Mouse (Mus musculus) adrenal gland, postnatal 14 days (tissue): ENCODE measurements around the gene Fos. TPM values are rescaled to one million over a fixed set of nuclear protein-coding genes. Genes with fewer than 3 reads are reported as not detected.
A peak's percentile ranks its signal among the peaks of the same experiment; 100 is the strongest.

Source experiments
- DNase-seq: peaks from one replicate; pipeline ENCODE4 v3.0.0; 2021; ENCODE audit warnings: mixed read lengths
- total RNA-seq: library from RNA; stranded (reverse); gene quantifications from 2 replicates; pipeline ENCODE4 v1.2.3, GENCODE M21; 2021

Gene Fos
- total RNA-seq, 1 experiment from 2014 or later: 39.6 TPM

DNA sequence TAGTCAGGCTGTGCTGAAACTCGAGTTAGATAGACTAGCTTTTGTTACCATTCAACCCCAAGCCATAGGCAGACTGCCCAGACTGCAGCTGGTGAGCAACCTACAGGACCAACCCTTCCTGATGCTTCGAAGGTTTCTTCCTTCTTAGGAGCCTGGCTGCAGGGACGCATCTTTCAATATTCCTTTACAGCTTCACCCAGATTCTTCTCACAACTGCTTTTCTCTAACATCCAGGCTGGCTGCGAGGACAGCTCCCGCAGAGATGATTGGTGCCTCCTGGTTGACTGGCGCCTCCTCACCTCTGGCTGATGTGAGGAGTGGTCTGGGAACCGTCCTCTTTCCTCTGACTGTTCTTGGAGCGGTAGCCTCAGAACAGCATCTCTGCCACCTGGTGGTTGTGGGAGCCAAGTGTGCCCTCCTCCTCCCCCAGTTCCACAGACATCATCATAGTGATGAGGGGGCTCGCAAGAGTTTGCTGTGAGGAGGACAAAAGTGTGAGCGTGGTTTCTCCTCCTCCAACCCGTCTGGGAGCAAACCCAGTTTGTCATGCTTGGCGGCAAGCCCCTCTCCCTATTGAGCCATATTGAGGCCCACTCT lies 14.0 kb downstream of the Fos start:
- DNase-seq: peak; percentile 81

DNA sequence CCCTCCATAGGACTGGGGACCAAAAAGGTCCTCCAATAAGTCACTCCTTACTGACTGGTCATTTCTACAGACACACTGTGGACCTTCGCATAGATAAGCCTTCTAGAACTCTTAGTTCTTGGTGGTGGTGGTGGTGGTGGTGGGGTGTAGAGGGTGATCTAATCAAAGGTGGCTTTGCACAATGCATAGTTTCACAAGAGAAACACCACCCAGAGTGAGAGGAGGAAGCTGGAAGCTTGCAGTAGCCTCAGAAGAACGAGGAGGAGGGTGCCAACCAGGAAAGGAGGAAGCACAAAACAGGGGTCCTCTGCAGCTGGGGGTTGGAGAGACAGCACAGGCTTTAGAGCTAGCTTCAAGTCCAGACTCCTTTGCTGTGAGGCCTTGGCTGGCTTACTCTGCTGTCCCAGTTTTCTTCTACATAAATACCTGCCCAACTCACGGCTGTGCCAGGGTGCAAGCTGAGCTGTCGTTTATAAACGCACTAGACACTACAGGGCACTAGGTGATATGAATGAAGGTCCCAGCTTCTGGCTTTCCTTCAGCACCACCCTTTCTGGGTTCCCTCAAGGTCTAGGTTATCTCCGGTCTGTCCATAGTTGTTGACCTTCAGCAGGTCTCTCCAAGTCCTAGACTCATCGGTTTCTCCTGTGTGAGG lies 15.7 kb downstream of the Fos start:
- DNase-seq: no peak

DNA sequence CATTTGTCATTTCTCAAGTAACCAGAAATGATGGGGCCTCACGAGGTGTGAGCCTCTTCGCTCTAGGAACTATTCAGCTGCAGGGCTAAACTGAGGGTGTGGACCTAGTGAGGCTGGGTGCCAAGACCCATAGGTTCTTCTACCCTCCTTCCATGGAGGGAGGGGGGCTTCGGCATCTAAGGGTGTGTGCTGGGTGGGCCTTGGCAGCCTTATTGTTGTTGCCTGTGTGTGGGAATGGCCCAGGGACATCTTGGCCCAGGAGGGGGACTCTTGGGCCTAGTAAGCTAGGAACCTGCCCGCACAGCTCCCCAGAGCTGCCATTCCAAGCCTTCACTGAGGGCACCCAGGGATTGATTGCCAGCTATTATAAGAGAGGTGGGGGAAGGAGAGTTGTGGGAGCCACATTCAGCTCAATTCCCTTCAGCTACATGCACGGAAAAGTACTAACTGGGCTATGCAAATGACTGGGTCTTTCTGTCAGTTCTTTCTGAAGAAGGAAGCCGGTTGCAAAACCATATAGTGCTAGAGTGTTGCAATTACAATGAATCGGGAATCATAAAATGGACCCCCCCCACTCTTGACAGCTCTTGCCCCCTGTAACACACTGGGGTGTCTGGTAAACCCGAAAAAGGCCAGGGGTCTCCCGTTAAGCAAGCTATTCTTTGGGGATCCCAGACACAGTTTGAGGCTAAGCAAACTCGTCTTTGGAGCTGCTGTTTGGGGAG lies 16.6 kb downstream of the Fos start:
- no peak for DNase-seq

- DNase-seq: no peak
Observed at GRCm38 (mm10) chr12:85490991-85491390, 17.3 kb downstream of the Fos start.

- peak; percentile 83 for DNase-seq
Observed at GRCm38 (mm10) chr12:85492084-85492645, 18.5 kb downstream of the Fos start.

DNA sequence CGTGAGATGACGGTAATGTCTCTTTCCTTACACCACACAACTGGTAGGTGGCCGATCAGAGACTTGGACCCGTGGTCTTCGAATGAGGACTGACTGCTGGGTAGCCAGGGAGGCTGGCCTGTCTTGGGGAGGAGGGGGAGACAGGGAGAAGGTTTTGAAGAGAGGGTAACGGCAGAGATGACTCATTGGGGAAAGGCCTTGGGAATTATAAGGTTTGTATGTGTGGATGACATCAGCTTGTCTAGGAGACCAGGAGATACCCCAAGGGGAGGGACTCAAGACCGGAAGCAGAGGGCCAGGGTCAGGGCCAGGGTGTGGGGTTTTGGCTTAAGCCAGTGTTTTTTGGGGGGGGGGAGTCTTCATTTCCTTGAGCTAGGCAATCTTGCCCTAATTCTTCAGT lies 22.6 kb downstream of the Fos start:
- DNase-seq: no peak

- peak; percentile 83 for DNase-seq
Observed at GRCm38 (mm10) chr12:85496755-85497154, 23.1 kb downstream of the Fos start.

- peak; percentile 29 for DNase-seq
Observed at GRCm38 (mm10) chr12:85497310-85498135, 23.8 kb downstream of the Fos start.

- DNase-seq: no peak
Observed at GRCm38 (mm10) chr12:85499001-85499400, 25.3 kb downstream of the Fos start.

DNA sequence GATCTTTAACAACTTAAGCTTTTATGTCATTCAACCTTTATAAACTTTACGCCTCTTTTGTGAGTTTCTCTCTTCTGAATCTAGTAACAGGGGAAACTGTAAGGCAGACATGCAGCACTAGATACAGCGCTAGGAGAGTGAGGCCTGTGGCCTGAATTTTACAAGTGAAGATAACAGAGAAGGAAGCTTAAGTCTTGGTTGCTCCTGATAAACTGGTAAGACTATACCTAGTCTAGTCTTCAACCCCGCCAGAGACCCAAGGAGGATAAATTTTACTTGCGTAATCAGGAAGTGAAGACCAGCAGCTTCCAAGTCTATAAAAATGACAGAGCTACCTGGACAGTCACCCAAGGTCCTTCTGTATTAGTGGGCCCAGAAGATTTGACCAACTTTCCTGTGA lies 29.0 kb downstream of the Fos start:
- DNase-seq: no peak

DNA sequence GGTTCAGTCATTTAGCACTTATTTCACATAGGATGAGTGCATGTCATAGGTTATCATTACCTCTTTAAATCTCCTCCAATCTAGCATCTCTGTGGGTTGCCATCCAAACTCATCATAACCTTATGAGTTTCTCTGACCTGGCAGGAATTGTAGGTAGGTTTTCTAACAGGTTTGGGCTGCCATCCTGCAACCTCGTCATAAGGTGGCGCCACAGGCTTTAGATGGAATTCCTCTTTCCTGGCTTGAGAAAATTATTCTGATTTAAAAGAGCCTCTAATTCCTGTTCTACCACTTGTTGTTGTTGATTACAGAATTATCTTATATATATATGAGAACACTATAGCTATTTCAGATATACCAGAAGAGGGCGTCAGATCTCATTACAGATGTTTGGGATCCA lies 34.5 kb downstream of the Fos start:
- DNase-seq: peak; percentile 67

- no peak for DNase-seq
Observed at GRCm38 (mm10) chr12:85510013-85510412, 36.3 kb downstream of the Fos start.

- no peak for DNase-seq
Observed at GRCm38 (mm10) chr12:85513789-85514447, 40.2 kb downstream of the Fos start.

GRCm38 (mm10) chr12:85514958-85515357 lies 41.3 kb downstream of the Fos start:
- DNase-seq: no peak

- DNase-seq: no peak
Observed at GRCm38 (mm10) chr12:85515865-85516264, 42.2 kb downstream of the Fos start.

DNA sequence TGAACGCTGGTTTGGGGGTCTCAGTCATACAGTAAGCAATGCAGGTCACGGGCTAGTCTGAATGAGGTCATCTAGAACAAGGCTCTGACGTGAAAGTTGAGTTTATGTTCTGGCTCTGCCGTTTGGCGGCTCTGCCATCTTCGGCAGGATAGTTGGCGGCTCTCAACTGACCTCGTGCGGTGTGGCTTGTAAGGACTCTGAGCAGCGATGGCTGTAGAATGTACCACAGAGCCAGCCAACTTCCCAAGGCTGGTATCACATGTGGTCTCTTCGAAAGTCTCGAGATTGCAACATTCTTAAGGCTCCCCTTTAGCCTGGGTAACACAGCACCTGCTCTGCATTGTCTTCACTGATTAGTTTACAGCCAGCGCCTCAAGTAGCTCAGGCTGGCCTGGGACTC lies 43.6 kb downstream of the Fos start:
- DNase-seq: no peak

GRCm38 (mm10) chr12:85518009-85518408 lies 44.3 kb downstream of the Fos start:
- DNase-seq: no peak

DNA sequence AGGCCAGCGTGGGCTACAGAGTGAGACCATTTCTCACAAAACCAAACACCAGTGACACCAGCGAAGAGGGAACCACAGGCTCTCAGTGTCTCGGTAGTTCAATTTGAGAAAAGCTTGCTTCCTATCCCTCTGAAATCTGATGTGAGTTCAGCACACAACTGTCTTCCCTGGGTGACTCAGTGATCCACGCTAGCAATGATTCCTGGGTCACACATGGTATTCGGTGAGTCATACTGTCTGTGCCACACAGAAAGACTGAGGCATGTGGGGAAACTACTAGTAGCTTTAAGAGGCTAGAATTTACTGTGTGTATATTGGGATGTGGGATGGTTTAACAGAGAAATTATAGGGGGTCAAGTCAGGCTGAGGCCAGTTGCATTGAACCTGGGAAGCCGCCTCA lies 45.9 kb downstream of the Fos start:
- peak; percentile 28 for DNase-seq

DNA sequence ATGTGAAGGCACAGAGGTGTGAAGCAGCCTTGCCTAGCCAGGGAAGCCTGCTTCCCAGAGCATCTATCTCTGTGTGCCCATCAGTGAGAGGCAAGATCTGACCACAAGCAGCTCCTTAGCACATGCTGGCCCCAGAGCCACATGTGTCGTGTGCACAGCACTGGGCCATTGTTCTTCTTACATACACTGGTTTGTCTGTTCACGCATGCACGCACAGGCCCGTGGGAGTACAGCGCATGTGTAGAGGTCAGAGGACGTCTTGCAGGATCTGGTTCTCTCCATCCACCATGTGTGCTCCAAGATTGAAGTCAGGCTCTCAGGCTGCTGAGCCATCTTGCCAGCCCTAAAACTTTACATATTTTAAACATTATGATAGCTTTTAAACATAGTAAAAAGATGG lies 47.4 kb downstream of the Fos start:
- no peak for DNase-seq

GRCm38 (mm10) chr12:85521673-85522072 lies 48.0 kb downstream of the Fos start:
- DNase-seq: peak; percentile 58

DNA sequence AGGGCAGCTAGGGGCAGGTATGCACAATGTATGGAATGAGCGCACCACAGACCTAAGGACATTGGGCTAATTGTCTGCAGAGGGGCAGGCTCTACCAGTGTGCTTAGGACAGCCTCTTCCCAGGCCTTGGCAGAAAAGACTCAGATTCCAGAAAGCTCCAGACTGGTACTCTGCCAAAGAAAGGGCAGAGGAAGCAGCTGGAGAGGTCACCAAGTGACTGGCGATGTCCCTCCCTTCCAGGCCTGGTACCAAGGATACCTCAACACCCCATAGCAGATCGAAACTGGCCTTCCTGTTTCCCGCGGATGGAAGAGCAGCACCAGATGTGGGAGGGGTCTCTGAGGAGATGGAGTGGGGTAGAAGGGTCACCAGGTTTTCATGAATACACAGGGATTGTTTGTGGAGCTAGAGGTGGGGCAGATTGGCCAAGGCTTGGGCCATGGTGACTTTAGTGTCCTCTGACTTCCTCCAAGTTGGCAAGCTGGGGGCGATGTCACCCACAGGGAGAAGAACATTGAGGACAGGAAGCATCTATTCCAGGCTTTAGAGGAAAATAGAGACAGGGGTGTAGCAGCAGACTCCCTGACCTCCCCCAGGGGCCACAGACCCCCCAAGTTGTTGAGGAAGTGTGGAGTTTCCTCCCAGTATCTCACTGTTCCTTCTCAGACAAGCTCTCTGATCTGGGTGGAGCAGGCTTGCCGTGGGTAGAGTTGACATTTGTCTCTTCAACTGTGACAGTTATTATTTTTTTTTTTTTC lies 49.1 kb downstream of the Fos start:
- peak; percentile 54 for DNase-seq
